Mouse (Mus musculus): ENCODE data around the gene Olfr458.
"Not testable (repeated sequence)": the region's sequence is repeated elsewhere in the genome, so short reads cannot be mapped to it uniquely, and the experiment has no call there.

Gene Olfr458

DNA sequence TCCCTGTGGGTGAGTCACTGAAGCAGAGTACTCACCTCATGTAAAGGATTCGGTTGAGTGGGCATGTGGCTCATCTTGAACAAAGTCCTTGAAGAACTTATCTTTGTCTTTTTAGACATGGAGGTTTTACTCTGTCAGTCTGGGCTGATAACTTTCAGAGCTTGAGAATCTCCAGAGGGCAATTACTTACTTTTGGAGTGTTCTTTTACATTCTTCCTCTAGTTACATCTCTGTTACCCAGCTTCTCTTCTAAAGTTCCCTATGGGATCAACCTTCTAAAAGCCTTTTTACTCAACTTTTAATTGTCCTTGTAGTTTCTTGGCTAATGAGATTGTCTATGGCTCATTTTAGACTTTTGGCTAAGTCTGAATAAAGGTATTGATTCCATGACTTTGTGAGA lies at the start of gene Olfr458:
TSS of gene Olfr458 (minus strand) at position 101 of the 400 bp plus-strand sequence.
- DNase-seq (ENCODE audit: low spot score) = no peak

DNA sequence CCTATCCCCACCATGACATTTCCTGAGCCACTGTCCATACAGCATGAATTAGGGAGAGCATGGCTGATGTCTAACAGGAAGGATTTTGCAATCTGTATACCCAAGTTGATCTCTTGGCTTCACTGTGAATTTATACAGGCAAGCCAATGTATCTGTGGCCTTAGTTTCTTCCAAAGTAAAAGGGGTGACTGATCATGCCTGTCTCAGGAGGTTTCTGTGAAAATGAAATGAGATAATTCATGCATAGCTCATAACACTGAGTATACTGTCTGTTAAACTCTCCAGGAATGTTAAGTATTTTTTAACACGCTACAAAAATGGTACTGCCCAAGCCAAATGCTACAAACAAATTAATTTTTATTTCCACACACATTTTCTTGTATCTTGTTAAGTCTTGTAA lies 48.5 kb upstream of the Olfr458 start:
- DNase-seq (ENCODE audit: low spot score) = no peak

DNA sequence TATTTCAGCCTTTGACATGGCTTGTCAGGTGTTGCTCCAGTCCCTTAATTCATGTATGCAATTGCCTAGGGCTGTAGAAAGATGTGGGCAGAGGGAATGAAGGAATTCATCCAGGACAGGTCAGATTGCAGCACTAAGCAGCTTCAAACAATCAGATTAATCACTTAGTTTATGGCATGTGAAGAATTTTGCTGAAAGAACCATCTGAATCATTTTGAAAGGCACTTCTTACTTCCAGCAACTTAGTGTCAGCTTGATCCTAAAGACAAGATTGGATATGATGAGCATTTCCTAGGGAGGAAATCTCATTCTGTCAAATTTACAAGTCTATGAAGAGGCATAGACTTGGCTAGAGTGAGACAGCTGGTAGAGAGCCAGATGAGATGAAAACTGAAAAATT lies 44.3 kb upstream of the Olfr458 start:
- no peak for DNase-seq (ENCODE audit: low spot score)

DNA sequence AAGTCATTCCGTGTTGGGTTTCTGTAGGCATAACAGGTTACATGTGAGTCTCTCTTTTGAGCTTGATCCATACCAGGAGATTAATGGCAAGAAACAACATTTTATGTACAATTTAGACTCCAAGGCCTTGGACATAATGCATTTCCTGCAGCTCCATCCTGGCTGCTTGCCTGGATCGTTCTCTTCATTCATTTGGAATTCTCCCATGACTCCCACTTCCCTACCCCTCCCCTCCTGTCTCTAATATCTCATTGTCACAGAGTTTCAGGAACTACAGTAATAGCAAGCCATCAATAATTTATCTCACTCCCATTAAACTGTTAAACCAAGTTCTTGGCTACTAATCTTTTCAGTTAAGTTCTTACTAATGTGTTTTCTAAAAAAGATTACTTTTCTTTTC lies 38.5 kb upstream of the Olfr458 start:
- no peak for DNase-seq (ENCODE audit: low spot score)

DNA sequence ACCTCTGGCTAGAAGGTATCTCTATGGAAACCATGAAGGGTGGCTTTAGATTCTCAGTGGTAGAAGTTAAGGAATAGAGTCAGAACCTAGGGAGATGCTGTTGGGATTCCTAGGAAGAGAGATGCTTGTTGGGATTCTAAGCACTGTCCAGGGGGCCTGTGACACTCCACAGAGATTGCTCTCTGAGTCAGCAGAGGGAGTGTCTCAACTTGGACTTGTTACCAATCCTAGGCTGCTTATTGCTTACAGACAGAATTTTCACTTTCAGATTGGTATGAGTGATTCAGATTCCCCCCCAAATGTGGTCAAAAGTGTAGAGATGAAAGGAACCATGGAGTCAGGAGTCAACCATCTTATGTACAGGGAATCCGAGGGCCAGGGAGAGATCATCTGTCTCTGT lies 24.7 kb upstream of the Olfr458 start:
- no peak for DNase-seq (ENCODE audit: low spot score)

DNA sequence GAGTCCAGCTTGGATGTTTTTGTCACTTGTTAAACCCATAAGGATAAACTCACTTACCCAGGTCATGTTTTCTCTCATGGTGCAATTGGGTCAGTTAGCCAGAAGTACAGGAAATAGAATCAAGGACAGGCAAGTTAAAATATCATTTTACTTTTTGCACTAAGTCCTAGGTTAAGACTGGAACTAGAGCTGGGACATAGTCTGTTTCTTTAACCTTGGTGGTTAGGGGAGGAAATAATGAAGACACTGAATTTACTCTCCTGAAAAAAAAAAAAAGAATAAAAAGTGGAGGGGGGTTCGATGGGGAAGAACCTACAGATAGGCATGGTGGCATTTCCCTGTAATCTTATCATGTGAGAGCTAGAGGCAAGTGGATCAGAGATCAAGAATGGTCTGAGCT lies 22.1 kb upstream of the Olfr458 start, which contains the start of gene Olfr456:
TSS of gene Olfr456 (minus strand) at position 101 of the 400 bp plus-strand sequence.
- DNase-seq (ENCODE audit: low spot score) = no peak

DNA sequence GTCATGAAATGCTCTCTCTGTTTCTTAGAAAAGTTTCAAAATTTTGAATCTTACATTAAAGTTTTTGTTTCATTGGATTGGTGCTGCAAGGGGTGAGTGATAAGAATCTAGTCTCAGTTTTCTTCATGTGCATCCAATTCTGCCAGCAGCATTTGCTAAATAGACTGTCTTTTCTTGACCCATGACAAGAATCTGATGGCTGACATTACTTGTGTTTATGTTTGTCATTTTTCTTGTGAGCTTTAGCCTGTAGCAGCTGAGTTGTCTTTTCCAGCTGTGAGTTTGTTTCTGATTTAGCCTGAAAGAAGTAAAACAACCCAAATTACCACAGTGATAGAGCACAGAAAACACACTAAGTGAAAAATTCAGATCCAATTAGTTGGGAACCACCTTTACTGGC lies 19.6 kb upstream of the Olfr458 start:
- no peak for DNase-seq (ENCODE audit: low spot score)

DNA sequence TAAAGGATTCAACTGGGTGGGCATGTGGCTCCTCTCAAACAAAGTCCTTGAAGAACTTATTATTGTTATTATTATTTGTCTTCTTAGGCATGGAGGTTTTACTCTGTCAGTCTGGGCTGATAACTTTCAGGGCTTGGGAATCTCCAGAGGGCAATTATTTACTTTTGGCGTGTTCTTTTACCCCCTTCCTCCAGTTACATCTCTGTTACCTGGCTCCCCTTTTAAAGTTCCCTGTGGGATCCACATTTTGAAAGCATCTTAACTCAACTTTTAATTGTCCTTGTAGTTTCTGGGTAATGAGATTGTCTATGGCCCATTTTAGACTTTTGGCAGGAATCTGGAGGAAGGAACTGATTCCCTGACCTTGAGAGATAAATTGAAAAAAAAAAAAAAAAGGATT lies 11.2 kb upstream of the Olfr458 start, which contains the start of gene Olfr457:
TSS of gene Olfr457 (minus strand) at position 101 of the 400 bp plus-strand sequence.
- DNase-seq (ENCODE audit: low spot score) = no peak

DNA sequence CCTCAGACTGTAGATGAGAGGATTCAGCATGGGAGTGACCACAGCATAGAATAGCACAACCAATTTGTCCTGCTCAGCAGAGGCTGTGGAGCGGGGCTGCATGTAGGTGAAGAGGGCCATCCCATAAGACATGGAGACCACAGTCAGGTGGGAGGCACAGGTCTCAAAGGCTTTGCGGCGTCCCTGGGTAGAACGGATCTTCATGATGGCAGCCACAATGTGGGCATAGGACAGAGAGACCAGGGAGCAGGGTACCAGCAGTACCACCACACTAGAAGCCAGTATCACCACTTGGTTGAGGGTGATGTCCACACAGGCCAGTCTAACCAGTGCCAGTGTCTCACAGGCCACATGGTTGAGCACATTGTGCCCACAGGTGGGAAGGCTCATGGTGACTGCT lies 6.3 kb upstream of the Olfr458 start:
- DNase-seq (ENCODE audit: low spot score) = not testable (repeated sequence)

DNA sequence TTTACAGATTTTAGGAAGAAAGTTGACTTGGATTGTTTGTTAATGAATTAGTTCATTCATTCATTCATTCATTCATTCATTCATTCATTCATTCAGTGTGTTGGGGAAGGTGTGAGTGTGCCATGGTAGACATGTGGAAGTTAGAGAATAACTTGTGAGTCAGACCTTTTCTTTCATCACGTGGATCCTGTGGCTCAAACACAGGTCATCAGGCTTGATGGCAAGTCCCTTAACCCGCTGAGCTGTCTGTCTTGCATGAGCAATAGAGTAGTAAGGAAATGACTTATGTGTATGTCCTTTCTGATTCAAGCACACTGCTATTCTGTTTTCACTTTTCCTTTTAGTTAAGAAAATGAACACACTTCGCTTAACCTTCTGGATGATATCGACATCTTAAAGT lies 5.5 kb upstream of the Olfr458 start:
- DNase-seq (ENCODE audit: low spot score) = no peak

DNA sequence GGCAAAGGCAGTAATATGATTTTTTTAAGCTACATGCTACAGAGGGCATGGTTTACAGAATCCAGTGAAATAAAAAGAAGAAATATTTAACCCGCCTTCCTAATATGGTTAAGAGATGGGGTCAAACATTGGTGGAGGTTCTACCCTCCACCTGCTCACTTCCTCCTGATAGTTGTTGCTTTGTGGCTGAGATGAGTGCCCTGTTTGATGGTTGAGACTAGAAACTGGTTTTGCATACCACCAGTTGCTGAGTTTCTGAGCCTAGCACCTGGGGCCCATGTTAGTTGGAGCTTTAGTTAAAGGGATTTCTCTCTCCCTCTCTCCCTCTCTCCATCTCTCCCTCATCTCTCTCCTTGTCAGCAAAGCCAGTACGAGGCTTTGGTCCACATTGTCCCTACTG lies 17.6 kb downstream of the Olfr458 start:
- DNase-seq (ENCODE audit: low spot score) = no peak

DNA sequence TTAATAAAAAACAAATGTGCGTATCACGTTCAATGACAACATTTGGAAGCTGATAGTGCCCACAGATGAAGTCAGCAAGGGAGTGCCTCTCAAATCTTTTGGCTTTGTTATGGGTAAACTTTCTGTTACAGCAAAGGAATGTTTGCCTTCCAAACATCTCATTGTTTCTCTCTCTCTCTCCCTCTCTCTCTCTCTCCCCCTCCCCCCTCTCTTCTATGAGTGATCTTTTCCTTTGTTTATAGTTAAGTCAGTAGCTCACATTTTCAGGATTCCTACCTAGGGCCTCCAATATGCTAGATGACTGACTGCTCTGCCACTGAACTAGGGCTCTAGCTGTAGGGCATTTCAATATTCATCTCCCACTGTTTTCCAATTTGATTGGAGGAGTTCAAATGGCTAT lies 20.5 kb downstream of the Olfr458 start:
- DNase-seq (ENCODE audit: low spot score) = no peak

DNA sequence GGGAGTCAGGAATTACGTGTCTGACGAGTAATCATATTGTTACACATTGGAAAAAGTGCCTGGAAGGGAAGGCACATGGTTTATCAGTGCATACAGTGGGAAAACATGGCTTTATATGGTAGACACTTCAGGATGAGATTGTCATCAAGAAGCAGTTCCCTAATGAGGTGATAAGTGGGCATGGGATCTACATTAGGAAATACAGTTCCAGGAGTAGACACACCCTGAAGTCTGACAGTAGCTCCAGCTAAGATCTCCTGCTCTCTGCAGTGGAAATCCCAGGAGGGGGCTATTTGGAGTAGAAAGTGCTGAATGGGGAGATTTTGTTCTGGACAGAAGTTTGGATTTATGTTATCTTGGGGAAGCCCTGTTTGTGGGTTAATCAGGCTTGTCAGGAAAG lies 23.6 kb downstream of the Olfr458 start:
- no peak for DNase-seq (ENCODE audit: low spot score)

DNA sequence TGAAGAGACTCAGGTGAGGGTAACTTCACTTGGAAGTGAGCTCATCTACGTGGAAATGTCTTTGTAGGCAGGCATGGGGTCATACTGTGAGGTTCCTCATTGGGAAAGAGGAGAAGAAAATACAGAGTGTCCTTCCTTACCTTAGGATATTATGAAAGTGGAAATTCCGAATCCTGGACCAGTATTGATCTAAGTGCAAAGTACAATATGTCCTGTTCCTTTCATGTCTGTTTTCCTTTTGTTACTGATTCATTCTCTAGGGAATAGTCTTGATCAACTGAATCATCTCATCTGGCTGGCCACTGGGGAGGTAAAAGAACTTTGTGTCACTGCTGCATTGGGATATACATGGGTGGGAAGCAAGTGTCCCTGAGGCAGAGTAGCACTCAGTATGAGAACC lies 29.5 kb downstream of the Olfr458 start:
- DNase-seq (ENCODE audit: low spot score) = no peak

DNA sequence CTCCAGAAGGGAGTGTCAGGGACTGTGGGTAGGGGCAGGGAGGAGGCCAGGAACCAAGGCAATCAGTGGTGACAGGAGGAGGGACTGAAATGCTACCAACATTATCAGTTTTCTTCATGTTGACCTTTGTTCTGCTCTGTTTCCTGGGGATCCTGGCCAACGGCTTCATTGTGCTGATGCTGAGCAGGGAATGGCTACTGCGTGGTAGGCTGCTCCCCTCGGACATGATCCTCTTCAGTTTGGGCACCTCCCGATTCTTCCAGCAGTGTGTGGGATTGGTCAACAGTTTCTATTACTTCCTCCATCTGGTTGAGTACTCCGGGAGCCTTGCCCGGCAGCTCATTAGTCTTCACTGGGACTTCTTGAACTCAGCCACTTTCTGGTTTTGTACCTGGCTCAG lies 30.6 kb downstream of the Olfr458 start, which contains the start of gene Tas2r126:
TSS of gene Tas2r126 (plus strand) at position 90 of the 400 bp plus-strand sequence.
- no peak for DNase-seq (ENCODE audit: low spot score)

DNA sequence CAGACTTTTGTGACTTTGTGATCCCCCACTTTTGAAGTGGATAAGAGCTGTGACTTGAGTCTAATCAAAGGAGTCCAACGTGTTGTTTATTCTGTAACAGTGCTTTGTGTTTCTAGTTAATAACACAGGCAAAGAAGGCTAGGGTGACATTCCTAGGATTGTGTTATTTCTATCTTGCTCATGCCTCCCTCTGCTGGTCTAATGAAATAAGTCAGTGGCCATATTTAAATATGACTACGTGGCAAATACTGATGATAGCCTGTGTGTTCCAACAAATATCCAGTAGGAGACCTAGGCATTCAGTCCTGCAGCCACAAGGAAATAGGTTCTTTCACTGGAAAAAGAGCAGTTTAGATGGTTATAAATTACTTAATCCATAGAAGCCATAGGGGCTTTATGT lies 31.4 kb downstream of the Olfr458 start:
- DNase-seq (ENCODE audit: low spot score) = no peak

DNA sequence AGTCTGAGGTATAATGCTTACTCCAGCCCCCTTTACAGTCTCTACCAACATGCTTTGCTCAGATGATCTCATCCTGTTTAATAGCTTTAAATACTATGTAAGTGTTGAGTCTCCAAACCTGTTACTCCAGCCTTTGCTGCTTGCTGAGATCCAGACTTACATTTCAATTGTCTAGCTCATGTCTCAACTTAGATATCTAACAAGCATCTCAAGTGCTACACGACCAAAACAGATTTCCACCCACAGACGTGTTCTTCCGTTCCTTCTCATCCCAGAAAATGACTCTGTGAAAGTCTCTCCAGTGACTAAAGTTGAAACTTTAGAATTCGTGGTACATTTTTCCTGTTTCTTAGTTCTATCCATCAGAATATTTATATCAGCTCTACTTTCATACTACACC lies 38.7 kb downstream of the Olfr458 start:
- no peak for DNase-seq (ENCODE audit: low spot score)

DNA sequence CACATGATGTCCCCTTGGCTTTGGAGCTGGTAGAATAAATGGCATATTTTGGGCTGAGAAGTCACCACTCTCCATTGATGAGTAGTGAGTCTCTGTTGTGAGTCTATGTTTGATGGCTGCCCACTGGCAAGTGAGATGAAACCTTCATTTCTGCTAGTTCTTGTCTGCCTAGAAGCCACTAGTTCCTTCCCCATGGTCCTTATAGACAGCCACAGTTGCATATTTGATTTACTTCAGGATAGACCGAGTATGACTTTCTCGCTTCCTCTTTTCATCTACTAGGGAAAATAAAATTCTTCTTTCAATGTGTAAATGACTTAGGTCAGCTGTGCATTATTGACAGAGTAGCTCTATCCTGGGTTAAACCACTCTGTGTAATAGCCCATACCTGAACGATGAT lies 40.5 kb downstream of the Olfr458 start:
- DNase-seq (ENCODE audit: low spot score) = no peak

DNA sequence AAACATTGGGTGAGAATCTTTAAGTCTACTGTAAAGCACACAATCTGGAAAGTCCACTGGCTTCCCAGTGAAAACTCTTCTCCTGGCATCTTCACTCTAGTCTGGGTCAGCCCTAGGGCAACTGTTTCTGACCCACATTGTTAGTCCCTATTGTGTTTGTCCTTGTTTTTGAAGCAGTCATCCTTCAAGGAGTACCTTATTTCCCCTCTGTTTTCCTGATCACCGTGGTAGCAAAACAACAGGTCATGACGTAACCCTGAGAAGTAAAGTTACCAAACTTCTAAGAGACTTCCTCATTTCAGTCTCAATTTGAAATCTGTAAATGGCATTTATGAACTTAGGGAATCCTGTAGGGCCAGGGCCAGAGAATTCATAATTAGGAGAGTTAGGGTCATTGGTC lies 43.6 kb downstream of the Olfr458 start:
- DNase-seq (ENCODE audit: low spot score) = no peak

DNA sequence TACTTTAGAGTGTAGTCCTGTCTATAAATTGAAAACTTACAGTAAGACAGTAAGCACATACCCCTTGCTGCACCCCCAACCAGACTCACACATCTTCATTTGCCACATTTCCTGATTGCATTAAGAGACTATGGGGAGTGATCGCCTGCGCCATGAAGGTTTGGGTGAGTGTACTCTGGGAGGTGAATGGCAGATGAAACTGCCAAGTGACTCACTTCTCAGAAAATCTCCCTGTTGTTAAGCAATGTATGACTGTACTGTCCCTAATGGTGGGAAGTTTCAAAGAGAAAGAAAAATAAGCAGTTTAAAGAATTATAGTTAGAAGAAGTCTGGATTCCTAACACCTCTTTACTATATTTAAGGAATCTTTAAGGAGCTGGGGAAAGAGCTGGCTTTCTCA lies 45.6 kb downstream of the Olfr458 start:
- no peak for DNase-seq (ENCODE audit: low spot score)
